Mouse (Mus musculus) ES-E14 (cell line): ENCODE measurements around the gene Rps6kl1.

Experiments used
- CHD2 ChIP-seq: IDR thresholded peaks from 2 replicates; pipeline ENCODE4 v1.6.1; 2014; ENCODE audit warnings: mild to moderate bottlenecking, low read depth, low read length, inconsistent platforms
- MAFK ChIP-seq: IDR thresholded peaks from 2 replicates; pipeline ENCODE4 v1.6.1; 2014; ENCODE audit warnings: mild to moderate bottlenecking, low read depth, low read length, inconsistent platforms; ENCODE audit not compliant: insufficient read depth
- ZC3H11A ChIP-seq: IDR thresholded peaks from 2 replicates; pipeline ENCODE4 v1.6.1; 2012; ENCODE audit warnings: low read depth, mild to moderate bottlenecking, inconsistent platforms, low read length, borderline replicate concordance
- ZNF384 ChIP-seq: IDR thresholded peaks from 2 replicates; pipeline ENCODE4 v1.6.1; 2012; ENCODE audit warnings: low read depth, low read length, inconsistent platforms

DNA sequence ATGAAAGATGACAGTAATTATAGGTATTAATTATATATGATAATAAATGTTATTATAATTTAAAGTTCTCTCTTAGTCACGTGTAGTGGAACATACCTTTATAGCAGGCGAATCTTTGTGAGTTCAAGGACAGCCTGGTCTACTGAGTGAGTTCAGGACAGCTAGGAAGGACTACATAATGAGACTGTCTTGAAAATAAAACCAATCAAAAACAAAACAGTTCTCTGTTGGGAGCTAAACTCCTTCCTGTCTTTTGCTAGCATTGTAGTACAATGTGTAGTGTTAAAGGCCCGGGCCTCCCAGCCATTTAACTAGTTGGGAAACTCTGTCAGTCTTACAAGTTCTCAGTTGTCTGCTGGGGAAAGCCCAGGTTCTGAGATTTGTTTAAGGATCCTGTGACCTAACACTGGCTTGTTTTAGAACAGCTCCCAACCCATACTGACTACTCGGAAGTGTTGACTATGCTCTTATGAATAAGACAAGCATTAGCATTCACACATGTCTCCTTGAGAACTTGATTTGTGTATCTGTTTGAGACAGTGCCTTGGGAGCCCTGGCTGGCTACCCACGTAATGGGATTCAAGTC, 49.5 kb downstream of the Rps6kl1 start:
- TF ChIP-seq MAFK (no peak), ZNF384 (no peak), CHD2 (no peak), ZC3H11A (no peak)
